Mouse (Mus musculus): Measurements from ENCODE around the gene Wfdc8.

GRCm38 (mm10) chr2:164608781-164609180 lies 4.6 kb downstream of the Wfdc8 start:
- TF ChIP-seq CTCF (IDR thresholded peaks at IDR 0.05) (no peak), POLR2A (IDR thresholded peaks at IDR 0.05; ENCODE audit: insufficient read depth, low read depth, low read length) (no peak), EP300 (IDR thresholded peaks at IDR 0.05; ENCODE audit: insufficient read depth, low read depth, low read length) (no peak)

Data from heart, adult 2 months (tissue).